Mouse (Mus musculus): ENCODE data around the gene Igf2bp1.

DNA sequence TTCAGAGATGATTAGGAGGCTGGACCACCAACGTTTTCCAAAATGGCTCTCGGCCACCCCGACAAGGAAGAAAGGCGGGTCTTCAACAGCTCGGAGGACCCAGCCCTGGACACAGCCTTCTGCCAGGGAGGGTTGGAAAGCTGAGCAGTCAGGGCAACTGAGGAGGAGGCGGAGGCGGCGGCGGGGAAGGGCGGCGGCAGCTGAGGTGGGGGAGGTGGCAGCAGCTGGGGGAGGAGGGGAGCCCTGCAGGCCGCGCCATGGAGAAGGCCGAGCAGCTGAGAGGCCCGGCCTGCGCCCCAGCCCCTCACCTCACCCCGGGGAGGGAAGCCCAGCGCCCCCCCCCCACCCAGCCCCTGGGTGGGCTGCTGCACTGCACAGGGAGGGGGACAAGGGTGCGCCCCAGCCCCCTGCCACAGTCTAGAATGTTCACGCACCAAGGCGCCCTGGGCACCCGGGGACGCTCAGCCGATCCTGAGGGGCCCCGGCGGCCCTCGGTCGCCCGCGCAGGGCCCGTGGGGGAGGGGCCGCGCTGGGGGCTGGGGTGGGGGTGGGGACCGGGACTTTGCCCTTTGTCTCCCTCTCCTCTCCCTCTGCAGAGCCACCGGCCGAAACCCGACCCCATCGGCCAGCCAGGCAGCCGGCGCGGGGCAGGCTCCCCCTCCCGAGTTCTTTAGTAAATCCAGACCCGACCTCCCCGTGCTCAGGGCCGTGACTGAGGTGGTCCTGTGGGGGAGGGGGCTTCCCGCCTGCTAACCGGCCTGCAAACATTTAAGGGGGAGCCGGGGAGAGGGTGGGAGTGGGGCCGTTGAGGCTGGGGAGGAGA, 14.6 kb downstream of the Igf2bp1 start:
- TF ChIP-seq EP300 (IDR thresholded peaks at IDR 0.05; ENCODE audit: insufficient read depth, low read depth, low read length), result no peak
- TF ChIP-seq CTCF (IDR thresholded peaks at IDR 0.05), result no peak
